Mouse (Mus musculus) thymus, adult 2 months (tissue): ENCODE measurements around the gene Gna12. TPM values are rescaled to one million over a fixed set of nuclear protein-coding genes. Genes with fewer than 3 reads are reported as not detected.

Source experiments
- DNase-seq: peaks from one replicate; pipeline ENCODE4 v3.0.0; 2021
- H3K27ac ChIP-seq: fragments of 200-500 bp; 2 replicates; pipeline ENCODE4 v1.5.1; 2012; ENCODE audit warnings: low read length, control low read depth; ENCODE audit not compliant: control insufficient read depth, insufficient read depth
- H3K27me3 ChIP-seq: fragments of 200-500 bp; 2 replicates; pipeline ENCODE4 v1.6.1; 2012; ENCODE audit warnings: mild to moderate bottlenecking, low read length, moderate library complexity, mixed read lengths; ENCODE audit not compliant: control insufficient read depth, insufficient read depth
- H3K36me3 ChIP-seq: fragments of 200-500 bp; 2 replicates; pipeline ENCODE4 v1.6.1; 2012; ENCODE audit warnings: mild to moderate bottlenecking, low read length, moderate library complexity; ENCODE audit not compliant: control insufficient read depth, insufficient read depth
- H3K4me1 ChIP-seq: fragments of 200-500 bp; replicated peaks from 2 replicates; pipeline ENCODE4 v1.6.1; 2012; ENCODE audit warnings: low read length; ENCODE audit not compliant: control insufficient read depth, insufficient read depth
- H3K4me3 ChIP-seq: fragments of 200-500 bp; 2 replicates; pipeline ENCODE4 v1.5.1; 2012; ENCODE audit warnings: mild to moderate bottlenecking, low read length, control low read depth, moderate library complexity; ENCODE audit not compliant: control insufficient read depth, insufficient read depth
- CTCF ChIP-seq: fragments of 200-500 bp; IDR thresholded peaks from 2 replicates; pipeline ENCODE4 v1.5.1; 2012; ENCODE audit warnings: mild to moderate bottlenecking, control low read depth, low read length, moderate library complexity, borderline replicate concordance; ENCODE audit not compliant: control insufficient read depth, poor library complexity, insufficient read depth; ENCODE audit errors: extremely low read depth
- POLR2A ChIP-seq: fragments of 200-500 bp; IDR thresholded peaks from 2 replicates; pipeline ENCODE4 v1.6.1; 2012; ENCODE audit warnings: mild to moderate bottlenecking, low read length, control low read depth, moderate library complexity; ENCODE audit not compliant: control insufficient read depth, poor library complexity, insufficient read depth; ENCODE audit errors: extremely low read depth
- WGBS: fragments of 180-500 bp; shearing (Covaris S2); methylation state at CpG from one replicate; pipeline ENCODE4 v1.1.7; 2018; 5-methylcytosine and 5-hydroxymethylcytosine counted together
- polyA plus RNA-seq: library from polyadenylated mRNA; depleted of rRNA; stranded (reverse); fragments of >200 nt; gene quantifications from 2 replicates; pipeline ENCODE4 v1.2.3, GENCODE M21; 2012

Gna12 gene
- polyA plus RNA-seq, 1 experiment: 69.0 TPM

DNA sequence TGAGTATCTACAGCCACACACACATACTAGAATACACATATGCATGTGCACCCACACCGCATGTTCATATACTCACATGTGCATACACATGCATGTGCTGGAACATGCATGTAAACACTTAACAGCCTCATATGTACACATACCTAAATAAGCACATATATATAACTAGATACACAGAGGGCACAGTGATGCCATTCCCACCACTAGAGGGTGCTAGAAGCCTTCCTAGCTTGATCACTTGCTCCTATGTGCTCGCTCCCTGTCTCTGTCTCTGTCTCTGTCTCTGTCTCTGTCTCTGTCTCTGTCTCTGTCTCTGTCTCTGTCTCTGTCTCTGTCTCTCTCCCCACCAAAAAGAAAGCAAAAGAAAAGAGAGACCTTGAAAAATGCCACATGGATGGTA, 38.8 kb upstream of the Gna12 start:
- TF ChIP-seq POLR2A (no peak), CTCF (no peak)
- Histone ChIP-seq H3K4me1 (peaks cover 42% of the 10 kb centered on the region), H3K36me3 (no peaks in the 10 kb centered on the region; the same call in 1 of the 2 replicates), H3K27me3 (no peaks in the 10 kb centered on the region), H3K4me3 (no peak overlapping the region), H3K27ac (no peak overlapping the region)
- 50% methylated on average over 2 of the region's 2 CpGs for WGBS
- DNase-seq: peak; percentile 68

DNA sequence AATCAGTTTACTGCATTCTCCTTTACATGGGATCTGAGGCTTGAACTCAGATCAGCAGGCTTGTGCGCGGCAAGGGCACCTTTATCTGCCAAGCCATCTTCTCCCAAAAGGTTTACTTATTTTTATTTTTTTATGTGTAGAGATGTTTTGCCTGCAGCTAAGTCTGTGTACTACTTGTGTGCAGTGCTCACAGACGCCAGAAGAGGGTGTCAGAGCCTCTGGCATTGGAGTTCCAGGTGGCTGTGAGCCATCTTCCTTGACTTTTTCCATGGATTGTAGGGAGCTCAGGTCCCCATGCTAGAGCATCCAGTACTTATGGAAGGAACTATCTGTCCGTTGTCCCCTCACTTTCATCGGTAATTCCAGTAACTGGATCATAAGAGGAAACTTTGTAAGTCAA, 29.5 kb upstream of the Gna12 start:
- Histone ChIP-seq H3K36me3 (no peaks in the 10 kb centered on the region), H3K4me3 (no peak overlapping the region), H3K4me1 (peaks cover 11% of the 10 kb centered on the region), H3K27me3 (no peaks in the 10 kb centered on the region), H3K27ac (no peak overlapping the region)
- TF ChIP-seq CTCF (no peak), POLR2A (no peak)
- WGBS: 88% methylated on average over 5 of the region's 5 CpGs
- DNase-seq: no peak

DNA sequence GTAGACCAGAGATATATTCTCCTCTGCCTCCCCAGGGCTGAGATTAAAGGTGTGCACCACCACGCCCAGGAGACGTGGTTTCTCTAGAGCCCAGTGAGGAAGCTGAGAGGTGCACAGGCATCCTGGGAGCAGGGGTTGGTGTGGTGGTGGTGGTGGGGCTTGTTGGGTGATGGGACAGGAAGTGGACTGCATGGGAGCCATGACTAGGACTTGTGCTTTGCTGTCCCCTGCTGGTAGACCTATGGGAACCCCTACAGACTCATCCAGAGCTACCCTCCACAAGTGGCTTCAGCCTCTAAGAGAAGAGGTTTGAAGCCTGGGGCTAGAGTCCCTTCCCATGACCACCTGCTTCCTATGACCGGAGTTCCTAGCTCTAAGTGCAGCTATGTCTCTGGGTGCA, 28.1 kb upstream of the Gna12 start:
- H3K27ac ChIP-seq: no peak overlapping the region
- H3K4me1 ChIP-seq: peaks cover 11% of the 10 kb centered on the region
- peak; percentile 53 for DNase-seq
- H3K27me3 ChIP-seq: no peaks in the 10 kb centered on the region
- H3K36me3 ChIP-seq: no peaks in the 10 kb centered on the region
- H3K4me3 ChIP-seq: no peak overlapping the region
- 11% methylated on average over 3 of the region's 3 CpGs for WGBS
- no peak for TF ChIP-seq CTCF
- no peak for TF ChIP-seq POLR2A

DNA sequence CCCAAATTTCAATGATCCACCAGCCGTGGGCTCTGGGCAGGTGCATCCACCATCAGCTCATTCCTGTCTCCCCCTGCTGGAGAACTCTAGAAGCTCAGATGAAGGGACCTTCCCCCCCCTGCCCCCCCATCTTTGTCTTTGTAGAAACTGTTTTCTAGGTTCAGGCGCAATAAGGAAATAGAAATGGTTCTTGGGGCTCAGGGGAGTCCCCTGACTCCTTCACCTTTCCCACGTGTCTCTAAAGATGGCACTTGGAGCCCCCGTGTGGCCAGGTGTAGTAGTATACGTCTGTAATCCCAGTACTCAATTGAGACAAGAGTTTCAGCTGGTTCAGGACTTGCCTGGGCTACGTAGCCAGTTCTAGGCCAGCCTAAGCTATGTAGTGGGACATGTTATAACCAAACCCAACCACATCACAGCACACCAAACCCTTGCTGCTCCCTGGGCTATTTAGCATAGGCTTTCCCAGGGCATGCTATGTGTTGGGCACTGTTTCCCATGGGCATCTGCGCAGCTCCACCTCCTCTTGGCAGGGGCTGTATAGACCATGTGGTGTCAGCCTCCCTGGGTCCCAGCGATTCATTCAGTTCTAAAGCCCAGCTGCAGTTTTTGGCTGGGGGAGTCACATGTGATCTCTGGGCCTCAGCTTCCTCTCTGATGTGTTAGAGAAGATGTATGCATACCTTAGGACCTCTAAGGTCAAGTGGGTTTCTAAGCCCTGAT, 27.4 kb upstream of the Gna12 start:
- no peaks in the 10 kb centered on the region for H3K36me3 ChIP-seq
- no peak overlapping the region for H3K27ac ChIP-seq
- H3K4me1 ChIP-seq: peaks cover 11% of the 10 kb centered on the region
- no peak overlapping the region for H3K4me3 ChIP-seq
- peak; percentile 42 for DNase-seq
- 49% methylated on average over 8 of the region's 8 CpGs for WGBS
- TF ChIP-seq POLR2A (no peak), CTCF (peak; percentile 67; the same call in 1 of the 2 replicates)
- no peaks in the 10 kb centered on the region for H3K27me3 ChIP-seq

DNA sequence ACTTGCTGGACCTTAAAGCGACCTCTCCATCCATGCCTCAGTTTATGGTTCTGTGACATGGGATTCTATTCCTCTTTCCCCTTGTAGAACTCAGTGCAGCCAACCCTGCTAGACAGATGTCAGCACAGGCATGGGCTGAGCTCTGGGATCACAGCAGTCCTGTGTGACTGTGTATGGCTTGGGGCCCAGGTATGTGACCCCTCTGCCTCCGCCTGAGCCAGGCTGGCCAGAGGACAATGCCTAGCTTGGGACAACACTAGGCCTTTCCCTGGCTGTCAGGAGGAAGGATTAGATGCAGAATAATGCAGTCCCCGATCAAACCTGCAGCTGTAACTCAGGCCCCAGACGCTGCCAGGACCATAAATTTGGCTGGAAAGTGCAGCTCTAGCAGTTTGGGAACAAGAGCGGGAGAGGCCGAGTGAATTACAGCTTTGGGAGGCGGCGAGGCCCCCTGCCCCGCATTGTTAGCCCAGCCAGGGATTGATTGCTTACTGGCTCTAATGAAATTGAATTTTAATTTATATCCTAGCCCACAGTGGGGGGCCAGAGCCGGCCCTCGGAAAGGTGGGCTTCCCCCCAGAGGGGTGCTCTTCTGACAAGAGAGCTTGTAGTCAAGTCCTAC, 25.8 kb upstream of the Gna12 start:
- DNase-seq: no peak
- Histone ChIP-seq H3K36me3 (no peaks in the 10 kb centered on the region), H3K27me3 (no peaks in the 10 kb centered on the region), H3K4me3 (no peak overlapping the region), H3K4me1 (peaks cover 11% of the 10 kb centered on the region), H3K27ac (no peak overlapping the region)
- TF ChIP-seq CTCF: no peak
- TF ChIP-seq POLR2A: no peak
- 95% methylated on average over 11 of the region's 11 CpGs for WGBS

DNA sequence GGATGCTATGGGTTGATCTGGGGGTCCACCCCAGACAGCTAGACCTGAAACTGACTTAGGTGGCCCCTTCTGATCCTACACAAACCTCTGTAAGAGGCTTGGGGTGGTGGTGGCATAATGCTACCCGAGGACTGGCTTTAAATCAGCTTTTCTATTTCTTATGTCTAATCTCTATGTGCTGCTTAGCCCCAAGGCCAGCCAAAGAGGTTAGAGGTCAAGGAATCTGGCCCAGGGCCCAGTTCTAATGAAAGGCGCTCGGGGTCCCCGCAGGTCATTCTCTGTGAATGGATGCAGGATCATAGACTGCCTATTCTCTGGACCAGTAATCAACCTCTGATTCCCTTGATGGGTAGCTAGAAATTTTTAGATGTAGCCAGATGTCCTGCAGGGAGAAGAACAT, 24.5 kb upstream of the Gna12 start:
- TF ChIP-seq CTCF (no peak), POLR2A (no peak)
- 97% methylated on average over 4 of the region's 4 CpGs for WGBS
- no peaks in the 10 kb centered on the region for H3K36me3 ChIP-seq
- no peak overlapping the region for H3K27ac ChIP-seq
- DNase-seq: no peak
- H3K27me3 ChIP-seq: no peaks in the 10 kb centered on the region
- peaks cover 11% of the 10 kb centered on the region for H3K4me1 ChIP-seq
- H3K4me3 ChIP-seq: no peak overlapping the region

DNA sequence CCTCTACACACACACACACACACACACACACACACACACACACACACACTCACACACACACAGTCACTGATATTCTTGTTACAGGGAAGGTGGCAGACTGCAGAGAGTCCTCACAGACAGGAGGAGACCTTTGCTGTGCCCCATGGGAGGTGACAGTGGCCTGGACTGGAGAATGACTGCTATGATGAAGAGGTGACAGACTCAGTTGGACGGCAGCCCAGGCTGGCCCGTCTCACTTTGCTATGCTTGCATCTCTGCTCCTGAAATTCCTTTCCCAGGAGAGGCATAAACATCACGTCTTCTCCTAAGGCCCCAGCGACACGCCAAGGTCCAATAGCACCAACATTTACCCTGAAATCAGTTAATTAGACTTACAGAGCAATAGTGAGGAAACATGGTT, 23.5 kb upstream of the Gna12 start:
- Histone ChIP-seq H3K36me3 (no peaks in the 10 kb centered on the region), H3K4me1 (peaks cover 11% of the 10 kb centered on the region), H3K4me3 (no peak overlapping the region), H3K27me3 (no peaks in the 10 kb centered on the region), H3K27ac (no peak overlapping the region)
- TF ChIP-seq CTCF (no peak), POLR2A (no peak)
- WGBS: 91% methylated on average over 5 of the region's 5 CpGs
- DNase-seq: no peak
